Mouse (Mus musculus): Measurements from ENCODE around the gene Thtpa.
A peak's percentile ranks its signal among the peaks of the same experiment; 100 is the strongest.

The Thtpa gene

GRCm38 (mm10) chr14:55077481-55078365 is 16.9 kb upstream of the Thtpa start:
- no peak for DNase-seq (ENCODE audit: low spot score)

- peak; percentile 27 for DNase-seq (ENCODE audit: low spot score)
Measured at GRCm38 (mm10) chr14:55078366-55078989, 16.1 kb upstream of the Thtpa start.

GRCm38 (mm10) chr14:55079214-55079970 is 15.2 kb upstream of the Thtpa start:
- peak; percentile 81 for DNase-seq (ENCODE audit: low spot score)

- no peak for DNase-seq (ENCODE audit: low spot score)
Measured at GRCm38 (mm10) chr14:55081105-55081504, 13.5 kb upstream of the Thtpa start.

GRCm38 (mm10) chr14:55083481-55083880 is 11.1 kb upstream of the Thtpa start:
- DNase-seq (ENCODE audit: low spot score), result no peak

GRCm38 (mm10) chr14:55085324-55086008 is 9.1 kb upstream of the Thtpa start:
- peak; percentile 77 for DNase-seq (ENCODE audit: low spot score)

- DNase-seq (ENCODE audit: low spot score), result no peak
Measured at GRCm38 (mm10) chr14:55086009-55086514, 8.5 kb upstream of the Thtpa start.

- no peak for DNase-seq (ENCODE audit: low spot score)
Measured at GRCm38 (mm10) chr14:55089199-55089947, 5.2 kb upstream of the Thtpa start.

- DNase-seq (ENCODE audit: low spot score), result peak; percentile 32
Measured at GRCm38 (mm10) chr14:55091209-55091865, 3.2 kb upstream of the Thtpa start.

GRCm38 (mm10) chr14:55092011-55092577 is 2.5 kb upstream of the Thtpa start, which contains the start of gene Zfhx2:
TSS of gene Zfhx2 (minus strand) at chr14:55092324.
- DNase-seq (ENCODE audit: low spot score), result peak; percentile 97

GRCm38 (mm10) chr14:55093927-55094326 is 657 bp upstream of the Thtpa start:
- no peak for DNase-seq (ENCODE audit: low spot score)

- no peak for DNase-seq (ENCODE audit: low spot score)
Measured at GRCm38 (mm10) chr14:55095263-55095662, 679 bp downstream of the Thtpa start.

- no peak for DNase-seq (ENCODE audit: low spot score)
Measured at GRCm38 (mm10) chr14:55095671-55096070, 1.1 kb downstream of the Thtpa start.

GRCm38 (mm10) chr14:55096573-55097087 is 2.0 kb downstream of the Thtpa start:
- DNase-seq (ENCODE audit: low spot score), result peak; percentile 53

- DNase-seq (ENCODE audit: low spot score), result peak; percentile 67
Measured at GRCm38 (mm10) chr14:55097646-55098045, 3.1 kb downstream of the Thtpa start.

GRCm38 (mm10) chr14:55098067-55098466 is 3.5 kb downstream of the Thtpa start:
- peak; percentile 77 for DNase-seq (ENCODE audit: low spot score)

- peak; percentile 84 for DNase-seq (ENCODE audit: low spot score)
Measured at GRCm38 (mm10) chr14:55101592-55101991, 7.0 kb downstream of the Thtpa start.

- no peak for DNase-seq (ENCODE audit: low spot score)
Measured at GRCm38 (mm10) chr14:55102253-55102785, 7.7 kb downstream of the Thtpa start.

GRCm38 (mm10) chr14:55104365-55104764 is 9.8 kb downstream of the Thtpa start:
- no peak for DNase-seq (ENCODE audit: low spot score)

All from retina, embryonic 14.5 days (tissue).